Mouse (Mus musculus) hindbrain, embryonic 12.5 days (tissue): ENCODE data around the gene Ppp1r14a. TPM values are rescaled to one million over a fixed set of nuclear protein-coding genes. Genes with fewer than 3 reads are reported as not detected.

Experiments used
- ATAC-seq: fragments of 200-750 bp; cut with Nextera tagmentation; 2 replicates; pipeline ENCODE4 v1.8.0; 2017; ENCODE audit warnings: moderate TSS enrichment; ENCODE audit not compliant: low FRiP score
- H3K27ac ChIP-seq: fragments of 300-500 bp; sonication (generic); 2 replicates; pipeline ENCODE4 v1.5.1; 2016; ENCODE audit warnings: mild to moderate bottlenecking
- H3K27me3 ChIP-seq: fragments of 300-500 bp; sonication (generic); 2 replicates; pipeline ENCODE4 v1.6.1; 2016; ENCODE audit warnings: mild to moderate bottlenecking
- H3K36me3 ChIP-seq: fragments of 300-500 bp; sonication (generic); 2 replicates; pipeline ENCODE4 v1.6.1; 2016; ENCODE audit warnings: mild to moderate bottlenecking
- H3K4me1 ChIP-seq: fragments of 300-500 bp; sonication (generic); 2 replicates; pipeline ENCODE4 v1.6.1; 2016
- H3K4me2 ChIP-seq: fragments of 300-500 bp; sonication (generic); replicated peaks from 2 replicates; pipeline ENCODE4 v1.6.1; 2016; ENCODE audit warnings: mild to moderate bottlenecking
- H3K4me3 ChIP-seq: fragments of 300-500 bp; sonication (generic); 2 replicates; pipeline ENCODE4 v1.5.1; 2016; ENCODE audit warnings: mild to moderate bottlenecking
- H3K9ac ChIP-seq: fragments of 300-500 bp; sonication (generic); 2 replicates; pipeline ENCODE4 v1.6.1; 2016; ENCODE audit warnings: mild to moderate bottlenecking, moderate library complexity
- H3K9me3 ChIP-seq: fragments of 300-500 bp; sonication (generic); replicated peaks from 2 replicates; pipeline ENCODE4 v1.6.1; 2016; ENCODE audit warnings: mild to moderate bottlenecking
- WGBS: fragments of 180-500 bp; shearing (Covaris S2); methylation state at CpG from one replicate; pipeline ENCODE4 v1.1.7; 2016; 5-methylcytosine and 5-hydroxymethylcytosine counted together
- polyA plus RNA-seq: library from polyadenylated mRNA; unstranded; fragments of >200 nt; fragmentation: Nextera tagmentation; extraction: Ambion mirVana; gene quantifications from 2 replicates; pipeline ENCODE4 v1.2.1, GENCODE M21; 2016

Ppp1r14a gene
- 20.8 and 22.4 TPM in 2 replicates for polyA plus RNA-seq

GRCm38 (mm10) chr7:29288942-29289638, at the start of gene Ppp1r14a:
Ppp1r14a (plus strand) TSS chr7:29289308.
- Histone ChIP-seq H3K27me3 (peaks cover 13% of the 10 kb centered on the region), H3K9ac (peak within 1 kb of the TSS; percentile 65), H3K4me2 (peak within 1 kb of the TSS; percentile 94), H3K27ac (peak within 1 kb of the TSS; percentile 48), H3K4me3 (peak within 1 kb of the TSS; percentile 54), H3K4me1 (peaks cover 47% of the 10 kb centered on the region), H3K9me3 (no peaks in the 10 kb centered on the region), H3K36me3 (no peaks in the 10 kb centered on the region)
- no peak for ATAC-seq
- WGBS: 1% methylated on average over 55 of the region's 59 CpGs

- H3K9ac ChIP-seq: no peak overlapping the region
- H3K4me3 ChIP-seq: no peak overlapping the region
- H3K4me1 ChIP-seq: peaks cover 4% of the 10 kb centered on the region; the same call in 1 of the 2 replicates
- no peak for ATAC-seq
- H3K27me3 ChIP-seq: peaks cover 19% of the 10 kb centered on the region
- H3K27ac ChIP-seq: no peak overlapping the region
- H3K4me2 ChIP-seq: no peak overlapping the region
- no peaks in the 10 kb centered on the region for H3K9me3 ChIP-seq
- WGBS: 86% methylated on average over 7 of the region's 7 CpGs
- H3K36me3 ChIP-seq: peaks cover 17% of the 10 kb centered on the region
These were observed 44.2 kb upstream of the Ppp1r14a start for GRCm38 (mm10) chr7:29244732-29245416.

- no peak overlapping the region for H3K4me3 ChIP-seq
- H3K27me3 ChIP-seq: peaks cover 19% of the 10 kb centered on the region
- WGBS: 93% methylated on average over 5 of the region's 5 CpGs
- H3K4me2 ChIP-seq: no peak overlapping the region
- H3K36me3 ChIP-seq: peaks cover 17% of the 10 kb centered on the region
- H3K4me1 ChIP-seq: peaks cover 4% of the 10 kb centered on the region; the same call in 1 of the 2 replicates
- no peaks in the 10 kb centered on the region for H3K9me3 ChIP-seq
- H3K9ac ChIP-seq: no peak overlapping the region
- ATAC-seq: no peak
- no peak overlapping the region for H3K27ac ChIP-seq
These were observed 43.1 kb upstream of the Ppp1r14a start for GRCm38 (mm10) chr7:29246015-29246414.

GRCm38 (mm10) chr7:29246619-29247313, 42.3 kb upstream of the Ppp1r14a start:
- Histone ChIP-seq H3K9me3 (no peaks in the 10 kb centered on the region), H3K4me2 (no peak overlapping the region), H3K27me3 (peaks cover 19% of the 10 kb centered on the region), H3K9ac (no peak overlapping the region), H3K27ac (no peak overlapping the region), H3K4me1 (peaks cover 4% of the 10 kb centered on the region; the same call in 1 of the 2 replicates), H3K36me3 (peaks cover 17% of the 10 kb centered on the region), H3K4me3 (no peak overlapping the region)
- no peak for ATAC-seq
- WGBS: 87% methylated on average over 21 of the region's 21 CpGs

GRCm38 (mm10) chr7:29247314-29247700, 41.8 kb upstream of the Ppp1r14a start:
- 30% methylated on average over 16 of the region's 16 CpGs for WGBS
- H3K9me3 ChIP-seq: no peaks in the 10 kb centered on the region
- peak overlapping the region; percentile 4; the same call in 1 of the 2 replicates for H3K4me3 ChIP-seq
- H3K4me2 ChIP-seq: peak overlapping the region; percentile 45
- H3K27ac ChIP-seq: no peak overlapping the region
- no peak overlapping the region for H3K9ac ChIP-seq
- H3K4me1 ChIP-seq: peaks cover 4% of the 10 kb centered on the region; the same call in 1 of the 2 replicates
- H3K27me3 ChIP-seq: peaks cover 19% of the 10 kb centered on the region
- no peak for ATAC-seq
- H3K36me3 ChIP-seq: peaks cover 17% of the 10 kb centered on the region

- Histone ChIP-seq H3K27me3 (peaks cover 19% of the 10 kb centered on the region), H3K27ac (no peak overlapping the region), H3K4me2 (peak overlapping the region; percentile 45), H3K9ac (peak overlapping the region; percentile 36), H3K4me3 (peak overlapping the region; percentile 4), H3K9me3 (no peaks in the 10 kb centered on the region), H3K36me3 (peaks cover 17% of the 10 kb centered on the region), H3K4me1 (peaks cover 4% of the 10 kb centered on the region; the same call in 1 of the 2 replicates)
- 13% methylated on average over 19 of the region's 19 CpGs for WGBS
- ATAC-seq: 0 out of 2 replicates have a peak, but pooled peaks have one; percentile 14
These were observed 41.4 kb upstream of the Ppp1r14a start for GRCm38 (mm10) chr7:29247706-29248105.

- Histone ChIP-seq H3K27ac (no peak within 1 kb of the TSS), H3K4me2 (peak within 1 kb of the TSS; percentile 45), H3K36me3 (peaks cover 17% of the 10 kb centered on the region), H3K27me3 (peaks cover 19% of the 10 kb centered on the region), H3K4me3 (peak within 1 kb of the TSS; percentile 4), H3K9me3 (no peaks in the 10 kb centered on the region), H3K4me1 (peaks cover 4% of the 10 kb centered on the region; the same call in 1 of the 2 replicates), H3K9ac (peak within 1 kb of the TSS; percentile 36)
- WGBS: 10% methylated on average over 20 of the region's 20 CpGs
- ATAC-seq: no peak
These were observed 40.8 kb upstream of the Ppp1r14a start, which contains the start of gene 2200002D01Rik for GRCm38 (mm10) chr7:29248261-29248841. 2200002D01Rik (minus strand) TSS chr7:29248466.

- H3K4me2 ChIP-seq: no peak overlapping the region
These were observed 37.9 kb upstream of the Ppp1r14a start for GRCm38 (mm10) chr7:29251166-29251565.

GRCm38 (mm10) chr7:29253842-29254241, 35.3 kb upstream of the Ppp1r14a start:
- Histone ChIP-seq H3K4me1 (peaks cover 7% of the 10 kb centered on the region), H3K27ac (no peak overlapping the region), H3K4me2 (no peak overlapping the region), H3K27me3 (peaks cover 5% of the 10 kb centered on the region), H3K36me3 (no peaks in the 10 kb centered on the region), H3K9ac (no peak overlapping the region), H3K9me3 (no peaks in the 10 kb centered on the region), H3K4me3 (no peak overlapping the region)
- no peak for ATAC-seq
- WGBS: 62% methylated on average over 5 of the region's 5 CpGs

More at GRCm38 (mm10) chr7:29251166-29251565, 37.9 kb upstream of the Ppp1r14a start:
- no peak for ATAC-seq
- no peaks in the 10 kb centered on the region for H3K9me3 ChIP-seq
- no peak overlapping the region for H3K9ac ChIP-seq
- H3K27me3 ChIP-seq: peaks cover 19% of the 10 kb centered on the region
- WGBS: 74% methylated on average over 3 of the region's 3 CpGs
- H3K4me3 ChIP-seq: no peak overlapping the region
- H3K4me1 ChIP-seq: peaks cover 4% of the 10 kb centered on the region; the same call in 1 of the 2 replicates
- peaks cover 1% of the 10 kb centered on the region for H3K36me3 ChIP-seq
- H3K27ac ChIP-seq: no peak overlapping the region

- 85% methylated on average over 4 of the region's 4 CpGs for WGBS
- Histone ChIP-seq H3K4me1 (peaks cover 21% of the 10 kb centered on the region), H3K9me3 (no peaks in the 10 kb centered on the region), H3K36me3 (no peaks in the 10 kb centered on the region), H3K4me2 (no peak overlapping the region), H3K4me3 (no peak overlapping the region), H3K9ac (no peak overlapping the region), H3K27me3 (no peaks in the 10 kb centered on the region), H3K27ac (no peak overlapping the region)
- ATAC-seq: no peak
These were observed 33.2 kb upstream of the Ppp1r14a start for GRCm38 (mm10) chr7:29255875-29256274.

- Histone ChIP-seq H3K4me2 (no peak overlapping the region), H3K4me3 (no peak overlapping the region), H3K9me3 (no peaks in the 10 kb centered on the region), H3K27me3 (no peaks in the 10 kb centered on the region), H3K4me1 (peaks cover 21% of the 10 kb centered on the region), H3K27ac (no peak overlapping the region), H3K36me3 (no peaks in the 10 kb centered on the region), H3K9ac (no peak overlapping the region)
- no peak for ATAC-seq
- 94% methylated on average over 1 of the region's 1 CpGs for WGBS
These were observed 31.7 kb upstream of the Ppp1r14a start for GRCm38 (mm10) chr7:29257368-29257767.
